Mouse (Mus musculus) thymus, adult 2 months (tissue): Measurements from ENCODE around the gene Hgfac.

Source experiments
- CTCF ChIP-seq: fragments of 200-500 bp; IDR thresholded peaks from 2 replicates; pipeline ENCODE4 v1.5.1; 2012; ENCODE audit warnings: mild to moderate bottlenecking, control low read depth, low read length, moderate library complexity, borderline replicate concordance; ENCODE audit not compliant: control insufficient read depth, poor library complexity, insufficient read depth; ENCODE audit errors: extremely low read depth
- POLR2A ChIP-seq: fragments of 200-500 bp; IDR thresholded peaks from 2 replicates; pipeline ENCODE4 v1.6.1; 2012; ENCODE audit warnings: mild to moderate bottlenecking, low read length, control low read depth, moderate library complexity; ENCODE audit not compliant: control insufficient read depth, poor library complexity, insufficient read depth; ENCODE audit errors: extremely low read depth

GRCm38 (mm10) chr5:35006599-35006998, 34.7 kb upstream of the Hgfac start:
- no peak for TF ChIP-seq CTCF
- TF ChIP-seq POLR2A: no peak
